Mouse (Mus musculus): ENCODE results near the gene Mcu.
A peak's percentile ranks its signal among the peaks of the same experiment; 100 is the strongest.

Gene Mcu

DNA sequence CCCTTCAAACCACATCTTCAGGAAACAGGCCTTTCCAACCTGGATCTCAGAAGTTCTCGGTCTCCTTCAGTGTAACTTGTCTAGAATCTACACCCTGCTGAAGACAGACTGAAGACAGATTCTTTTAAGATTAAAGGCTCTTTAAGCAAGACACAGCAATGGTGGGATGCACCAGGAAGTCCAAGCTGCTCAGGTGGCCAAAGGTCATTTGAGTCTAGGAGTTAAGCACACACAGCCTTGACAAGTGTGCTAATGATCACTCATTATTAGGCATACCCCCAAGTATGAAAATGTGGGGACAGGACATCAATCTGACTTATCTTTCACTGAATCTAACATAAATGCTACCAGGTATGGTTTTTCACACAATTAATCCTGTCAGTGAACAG is 47.0 kb downstream of the Mcu start:
- no peak for DNase-seq (ENCODE audit: low spot score)

DNA sequence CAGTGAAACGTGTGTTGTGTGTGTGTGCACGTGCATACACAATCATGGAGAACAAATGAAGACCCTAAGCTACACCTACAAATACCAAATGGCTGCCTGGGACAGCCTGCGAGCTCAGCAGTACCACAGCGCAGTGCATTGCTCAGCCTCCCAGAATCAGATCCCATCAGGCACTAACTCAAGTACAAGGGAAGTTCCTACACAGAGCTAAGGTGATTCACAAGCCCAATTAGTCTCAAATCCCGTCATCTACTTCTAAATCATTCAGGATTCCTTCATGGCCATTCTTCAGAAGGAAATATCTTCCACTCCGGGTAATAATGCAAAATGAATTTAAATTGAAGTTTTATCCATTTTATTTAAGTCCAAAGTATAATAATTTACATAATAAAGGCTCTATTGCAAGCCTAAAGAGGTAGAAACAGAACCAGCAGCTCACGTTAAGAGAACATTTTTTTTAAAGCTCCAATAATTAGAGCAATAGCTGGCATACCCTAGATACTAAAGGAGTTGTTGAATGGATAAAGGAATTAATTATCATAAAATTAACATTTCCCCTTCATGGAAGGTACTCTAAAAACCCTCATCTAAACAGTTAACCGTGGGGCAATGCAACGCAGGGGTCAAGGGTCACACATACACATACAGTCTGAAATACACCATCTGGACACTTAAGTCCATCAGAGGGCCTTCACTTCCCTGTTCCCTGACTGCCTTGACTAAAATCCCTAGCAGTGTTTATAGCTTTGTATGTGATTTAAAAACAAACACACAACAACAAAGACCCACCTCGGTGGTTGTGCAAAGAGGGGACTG is 47.6 kb downstream of the Mcu start:
- DNase-seq (ENCODE audit: low spot score) = no peak

DNA sequence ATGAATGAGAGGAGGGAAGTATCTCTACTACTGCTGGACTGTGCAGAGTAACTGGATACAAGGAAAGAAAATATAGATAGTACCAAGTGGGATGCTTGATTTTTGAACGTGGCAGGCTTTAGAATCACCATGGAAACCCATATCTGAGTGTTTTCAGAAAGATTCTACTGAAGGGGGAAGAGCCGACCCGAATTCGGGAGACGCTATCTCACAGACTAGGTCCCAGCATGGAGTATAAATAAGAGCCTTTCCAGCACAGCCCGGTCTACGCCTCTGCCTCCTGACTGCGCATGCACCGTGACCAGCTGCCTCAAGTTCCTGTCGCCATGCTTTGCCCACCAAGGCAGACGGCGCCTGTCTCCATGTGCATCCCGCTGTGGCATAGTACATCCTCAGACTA is 49.5 kb downstream of the Mcu start:
- DNase-seq (ENCODE audit: low spot score) = no peak

DNA sequence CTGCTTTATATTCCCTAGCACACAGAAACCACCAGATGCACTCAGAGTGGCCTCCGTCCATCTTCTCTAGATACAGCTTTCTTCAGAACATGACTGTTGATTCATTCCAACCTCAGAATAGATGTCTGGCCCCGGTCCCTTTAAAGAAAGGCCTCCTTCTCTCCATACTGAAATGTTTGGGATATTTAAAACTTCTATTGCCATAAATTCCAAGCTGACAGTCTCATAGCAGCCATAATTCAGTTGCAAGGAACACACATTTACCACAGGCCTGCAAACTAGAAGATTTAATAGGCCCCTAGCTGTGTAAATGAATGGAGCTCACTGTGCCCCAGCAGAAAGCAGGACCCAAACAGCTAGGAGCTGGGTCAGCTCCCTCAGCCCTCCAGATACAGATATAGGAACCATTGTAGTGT is 50.5 kb downstream of the Mcu start:
- DNase-seq (ENCODE audit: low spot score) = no peak

DNA sequence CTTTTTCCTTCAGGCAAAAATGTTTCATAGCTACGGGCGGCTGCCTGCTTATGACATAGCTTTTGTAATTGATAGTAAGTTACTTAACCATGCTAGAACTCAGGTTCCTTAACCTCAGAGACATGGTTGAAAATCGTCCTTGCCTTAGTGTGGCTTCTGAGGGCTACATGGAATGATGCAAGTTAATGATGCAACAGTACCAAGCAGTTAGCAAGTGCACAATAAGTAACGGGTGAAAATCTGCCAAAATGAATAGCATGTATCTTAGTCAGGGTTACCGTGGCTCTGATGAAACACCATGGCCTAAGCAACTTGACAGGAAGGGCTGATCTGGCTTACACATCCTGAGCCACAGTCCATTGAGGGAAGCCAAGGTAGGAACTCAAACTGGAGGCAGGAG is 51.9 kb downstream of the Mcu start:
- DNase-seq (ENCODE audit: low spot score) = no peak

DNA sequence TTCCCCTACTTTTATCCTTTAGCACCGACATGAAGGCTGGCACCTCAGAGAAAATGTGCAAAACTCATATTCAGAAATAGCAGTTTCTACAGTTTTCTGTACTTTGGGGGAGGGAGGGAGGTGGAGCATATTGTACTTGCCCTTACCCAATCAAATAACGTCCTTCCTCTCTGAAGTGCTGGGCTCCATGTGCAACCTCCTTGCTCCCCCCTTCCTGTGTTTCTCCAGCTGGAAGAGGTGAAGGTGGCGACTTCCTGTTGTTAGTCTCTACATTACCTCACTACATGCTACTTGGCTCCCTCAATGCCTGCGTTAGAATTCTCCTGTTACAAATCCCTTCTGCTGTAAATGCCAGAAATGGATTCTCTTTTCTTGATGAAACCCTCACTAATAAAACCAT is 54.0 kb downstream of the Mcu start:
- DNase-seq (ENCODE audit: low spot score) = no peak

DNA sequence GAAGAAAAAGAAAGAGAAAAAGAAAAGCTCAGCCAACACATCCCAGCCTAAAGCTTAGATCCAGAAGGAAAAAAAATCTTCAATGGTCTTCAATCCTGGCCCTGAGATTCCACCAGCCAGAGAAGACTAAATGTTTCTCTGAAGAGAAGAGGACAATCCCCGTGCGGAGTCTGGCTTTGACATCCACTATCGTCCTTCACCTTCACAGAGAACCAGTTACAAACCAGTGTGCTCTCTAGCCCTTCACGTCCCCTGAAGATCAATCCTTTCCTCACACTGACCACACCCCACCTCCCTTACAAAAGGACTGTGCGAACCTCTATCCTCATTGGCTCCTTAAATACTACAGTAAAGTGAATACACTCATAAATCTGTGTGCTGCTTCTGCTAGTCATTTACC is 56.4 kb downstream of the Mcu start:
- no peak for DNase-seq (ENCODE audit: low spot score)

DNA sequence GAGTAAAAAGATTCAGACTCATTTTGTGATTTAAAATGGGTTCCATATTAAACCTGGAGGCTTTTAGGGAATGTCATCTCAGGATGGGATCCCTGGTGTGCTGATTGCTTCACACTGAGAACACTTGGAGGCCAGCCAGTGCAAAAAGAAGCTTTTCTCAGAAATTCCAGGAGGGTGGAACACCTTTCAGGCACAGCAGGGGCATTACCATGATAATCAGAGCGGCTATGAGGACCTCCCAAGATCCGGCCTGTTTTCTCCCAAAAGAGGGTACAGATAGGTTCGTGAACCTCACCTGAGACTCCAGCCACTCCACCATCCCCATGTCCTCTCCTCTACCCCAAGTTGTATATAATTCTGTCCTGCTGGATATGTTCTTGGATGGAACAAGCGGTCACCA is 57.9 kb downstream of the Mcu start:
- no peak for DNase-seq (ENCODE audit: low spot score)

DNA sequence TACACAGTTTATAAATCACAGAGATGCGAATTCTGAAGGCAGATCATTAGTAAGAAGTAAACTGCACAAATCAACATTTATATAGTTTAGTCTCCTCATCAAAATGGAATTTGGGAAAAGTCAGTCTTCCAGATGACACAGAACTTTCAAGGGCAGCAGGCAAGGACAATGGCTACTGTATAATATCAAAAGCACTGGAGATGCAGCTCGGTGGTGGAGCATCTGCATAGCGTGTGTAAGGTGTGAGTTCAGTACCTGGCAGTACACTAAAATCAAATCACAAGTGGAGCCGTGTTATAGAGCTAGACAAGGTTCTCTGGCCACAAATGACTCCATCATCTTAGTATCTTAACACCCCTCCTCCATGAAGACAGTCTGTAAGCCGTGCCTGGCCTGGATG is 58.3 kb downstream of the Mcu start:
- no peak for DNase-seq (ENCODE audit: low spot score)

DNA sequence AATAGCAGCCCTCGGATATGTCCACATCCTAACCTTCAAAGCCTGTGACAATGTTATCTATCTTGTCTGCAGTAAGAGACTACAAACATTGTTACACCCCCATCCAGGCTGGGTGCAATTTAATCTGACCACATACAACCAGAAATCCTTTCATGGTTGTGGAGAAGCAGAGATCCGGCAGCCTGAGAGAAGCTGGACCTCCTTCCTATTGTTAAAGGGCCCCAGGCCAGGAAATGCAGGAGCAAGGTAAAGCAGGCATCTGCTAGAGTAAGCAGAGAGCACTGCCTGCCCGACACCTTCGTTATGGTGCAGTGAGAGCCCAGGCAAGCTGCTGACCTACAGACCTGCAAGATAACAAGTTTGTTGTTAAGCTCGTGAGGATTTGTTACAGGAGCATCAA is 60.0 kb downstream of the Mcu start:
- DNase-seq (ENCODE audit: low spot score) = no peak

DNA sequence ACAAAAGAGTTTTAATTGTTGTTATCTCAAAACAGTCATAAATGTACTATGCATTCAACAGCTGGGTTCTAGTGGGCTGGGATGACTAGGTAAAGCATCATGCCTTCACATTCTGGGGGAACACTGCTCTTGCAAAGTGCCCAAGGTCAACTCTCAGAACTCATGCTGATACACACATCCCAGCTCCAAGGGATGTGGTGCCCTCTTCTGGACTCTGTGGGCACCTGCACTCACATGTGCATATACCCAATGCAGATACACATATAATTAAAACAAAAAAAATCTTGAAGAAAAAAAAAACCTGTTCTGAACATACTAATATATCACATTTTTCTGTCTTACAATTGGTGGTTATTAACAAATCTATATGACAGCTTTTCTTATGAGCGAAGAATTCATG is 62.2 kb downstream of the Mcu start:
- DNase-seq (ENCODE audit: low spot score) = no peak

DNA sequence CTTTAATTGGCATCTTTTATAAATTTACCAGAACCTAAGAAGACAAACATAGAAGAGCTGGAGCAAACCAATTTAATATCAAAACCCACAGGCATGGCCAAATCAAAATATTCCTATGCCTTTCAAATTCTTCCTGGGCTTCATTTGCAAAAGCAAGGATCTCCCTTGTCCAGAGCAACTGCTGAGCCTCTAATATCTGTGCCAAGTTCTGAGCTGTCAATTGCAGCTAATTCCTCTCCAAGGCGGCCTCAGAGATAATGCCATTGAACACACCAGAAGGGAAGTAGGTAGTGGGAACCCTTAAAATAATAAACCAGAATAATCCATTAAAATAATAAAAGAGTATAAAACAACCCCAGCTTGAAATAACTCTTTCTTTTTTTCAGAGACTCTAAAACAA is 64.0 kb downstream of the Mcu start:
- DNase-seq (ENCODE audit: low spot score) = no peak

DNA sequence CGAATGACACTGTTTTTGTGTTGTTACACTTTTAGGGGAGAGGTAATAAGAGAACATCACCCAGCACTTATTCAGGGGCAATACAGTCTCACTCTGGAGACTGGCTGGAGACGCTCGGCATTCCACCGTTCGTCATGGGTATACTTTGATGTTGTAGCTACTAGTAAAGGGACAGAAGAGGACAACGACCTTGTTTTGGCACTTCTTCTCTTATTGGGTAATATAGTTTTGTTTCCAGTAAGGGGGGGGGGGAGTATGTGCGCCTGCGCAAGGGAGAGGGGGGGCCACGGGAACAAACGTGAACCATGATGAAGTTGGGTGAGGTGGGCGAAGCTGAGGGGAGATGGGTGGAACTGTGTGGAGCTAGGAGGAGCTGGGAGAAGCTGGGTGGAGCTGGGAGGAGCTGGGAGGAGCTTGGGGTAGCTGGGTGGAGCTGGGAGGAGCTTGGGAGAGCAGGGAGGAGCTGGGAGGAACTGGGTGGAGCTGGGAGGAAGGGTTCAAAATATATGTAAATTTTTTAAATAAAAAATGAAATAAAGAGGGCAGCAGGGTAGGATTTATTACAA is 67.6 kb downstream of the Mcu start:
- no peak for DNase-seq (ENCODE audit: low spot score)

DNA sequence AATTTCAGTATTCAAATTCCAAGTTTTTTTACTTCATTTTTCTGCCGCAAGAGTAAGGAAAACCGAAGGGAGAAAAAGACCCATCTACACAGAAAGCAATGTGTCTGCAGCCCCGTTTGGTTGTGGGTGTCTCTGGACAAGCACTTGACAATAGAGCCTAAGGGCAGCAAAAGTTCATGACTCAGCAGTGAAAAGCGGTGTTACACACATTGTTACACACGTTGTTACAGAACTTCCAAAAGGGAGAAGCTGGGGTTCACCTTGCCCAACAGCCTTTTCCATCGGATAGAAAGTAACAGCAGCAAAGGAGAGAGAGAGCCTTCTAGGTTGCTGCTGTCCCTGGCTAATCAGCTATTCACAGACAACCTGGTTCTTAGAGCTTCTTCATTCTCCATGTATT is 68.3 kb downstream of the Mcu start:
- no peak for DNase-seq (ENCODE audit: low spot score)

DNA sequence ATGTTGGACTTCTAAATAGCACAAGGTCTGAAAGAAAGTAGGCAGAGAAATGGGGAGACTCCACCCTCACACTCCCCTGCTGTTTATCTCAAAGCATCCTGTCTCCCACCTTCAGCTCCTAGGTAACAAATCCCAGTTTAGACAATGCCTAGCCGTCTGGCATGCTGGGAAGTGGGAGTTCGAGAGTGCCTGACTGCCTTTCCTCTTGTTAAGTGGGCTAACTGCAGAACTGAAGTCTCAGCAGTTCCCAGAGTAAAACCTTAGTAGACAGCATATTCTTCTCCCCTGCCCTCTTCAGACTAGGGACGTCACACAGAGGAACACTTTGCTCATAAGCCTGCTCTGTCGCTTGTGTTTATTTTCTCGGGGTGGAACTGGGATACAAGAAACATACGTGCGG is 69.1 kb downstream of the Mcu start:
- no peak for DNase-seq (ENCODE audit: low spot score)

DNA sequence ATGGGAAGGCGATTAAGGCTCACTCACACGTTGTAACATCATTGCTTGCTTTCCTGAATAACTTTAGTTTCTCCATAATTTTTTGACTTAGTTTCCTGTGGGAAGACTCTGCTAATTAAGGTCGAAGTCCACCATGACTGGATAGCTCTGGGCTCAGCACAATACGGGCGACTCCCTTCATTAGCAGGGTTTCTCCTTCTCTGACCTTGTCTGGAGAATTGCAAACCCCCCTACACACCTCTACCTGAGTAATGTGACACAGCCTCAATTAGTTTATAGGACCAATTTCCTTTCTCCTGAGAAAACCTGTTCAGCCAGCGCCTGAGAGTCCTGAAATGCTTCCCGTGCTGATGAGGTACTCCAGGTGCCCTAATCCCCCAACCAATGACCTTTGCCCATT is 71.3 kb downstream of the Mcu start:
- no peak for DNase-seq (ENCODE audit: low spot score)

DNA sequence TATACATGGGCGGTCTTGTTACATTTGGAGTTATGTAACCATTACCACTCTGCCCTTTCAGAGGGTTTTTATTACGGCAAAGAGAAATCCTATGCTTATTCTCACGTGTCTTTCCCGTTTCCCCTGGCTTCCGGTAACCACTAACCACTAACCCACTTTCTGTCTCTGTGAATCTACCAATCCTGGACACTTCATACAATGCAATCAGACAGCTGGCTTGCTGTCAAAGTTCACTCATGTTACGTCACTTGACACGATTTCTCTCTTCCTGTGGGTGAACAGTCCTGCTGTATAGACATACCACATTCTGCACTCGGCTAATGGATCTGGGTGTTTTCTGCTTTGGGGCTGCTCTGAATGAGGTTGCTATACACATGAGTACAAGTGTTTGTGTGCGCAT is 73.1 kb downstream of the Mcu start:
- no peak for DNase-seq (ENCODE audit: low spot score)

DNA sequence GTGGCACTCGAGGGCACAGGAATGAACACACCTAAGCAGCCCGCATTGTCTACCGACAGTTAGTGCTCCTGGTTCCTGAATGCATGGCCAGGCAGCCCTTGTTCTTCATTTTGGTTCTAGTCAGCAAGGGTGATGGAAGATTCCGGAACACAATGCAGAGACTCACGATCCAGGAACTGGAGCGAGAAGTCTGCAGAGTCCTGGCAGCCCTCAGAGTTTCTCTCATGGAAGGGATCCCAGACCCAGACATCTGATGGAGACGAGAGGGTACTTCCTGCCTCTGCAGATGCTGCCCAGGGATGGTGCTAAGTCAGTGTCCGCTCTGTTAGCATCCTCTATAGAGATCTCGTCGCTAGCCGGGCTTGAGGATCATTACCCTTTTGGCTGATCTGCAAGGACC is 75.0 kb downstream of the Mcu start:
- DNase-seq (ENCODE audit: low spot score) = no peak

DNA sequence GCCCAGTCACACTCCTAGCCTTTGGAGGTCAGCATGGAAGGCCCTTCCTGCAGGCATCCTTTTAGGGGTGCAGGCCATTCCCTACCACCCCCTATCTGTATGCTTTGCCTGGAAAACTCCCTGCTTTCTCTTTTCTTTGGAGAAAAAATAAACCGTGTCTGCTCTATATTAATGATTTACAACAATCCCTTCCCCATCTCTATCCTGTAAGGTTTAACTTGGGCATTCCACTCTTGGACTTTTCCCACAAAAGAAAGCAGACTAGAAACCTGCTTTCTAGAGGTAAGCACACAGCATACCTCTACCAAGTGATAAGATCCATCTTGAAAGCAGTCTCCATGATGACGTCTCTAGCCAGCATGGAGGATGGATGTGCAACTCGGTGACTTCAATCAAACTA is 75.9 kb downstream of the Mcu start:
- DNase-seq (ENCODE audit: low spot score) = no peak

DNA sequence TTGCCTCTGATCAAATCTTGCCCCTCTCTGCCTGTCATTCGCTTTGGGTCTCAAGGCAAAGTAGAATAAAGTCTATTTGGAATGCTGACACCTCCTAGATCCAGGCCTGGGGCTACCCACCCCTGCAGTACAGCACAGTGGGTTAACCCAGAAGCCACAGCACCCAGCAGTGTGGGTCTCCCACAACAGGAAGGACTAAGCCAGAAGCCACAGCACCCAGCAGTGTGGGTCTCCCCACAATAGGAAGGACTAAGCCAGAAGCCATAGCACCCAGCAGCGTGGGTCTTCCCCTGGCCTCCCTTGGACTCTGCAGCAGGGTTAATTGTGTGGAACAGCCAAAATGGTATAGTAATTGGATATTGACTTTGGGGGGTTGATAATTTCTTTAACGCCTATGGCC is 76.4 kb downstream of the Mcu start:
- DNase-seq (ENCODE audit: low spot score) = no peak

DNA sequence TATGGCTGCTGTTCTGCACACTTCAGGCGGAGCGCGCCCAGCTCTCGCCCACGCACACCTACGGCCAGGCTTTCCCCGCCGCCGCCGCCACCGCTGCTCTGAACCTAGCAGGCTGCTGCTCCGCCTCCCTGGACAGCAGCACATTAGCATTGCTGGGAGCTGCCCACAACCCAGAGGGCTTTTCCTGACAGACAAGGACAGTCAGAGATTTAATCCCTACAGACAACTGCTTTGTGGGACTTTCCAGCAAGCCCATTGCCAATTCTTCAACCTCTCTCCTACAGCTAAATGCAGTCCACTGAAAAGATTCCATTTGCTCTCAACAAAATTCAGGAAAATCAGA is 77.0 kb downstream of the Mcu start:
- peak; percentile 42 for DNase-seq (ENCODE audit: low spot score)

DNA sequence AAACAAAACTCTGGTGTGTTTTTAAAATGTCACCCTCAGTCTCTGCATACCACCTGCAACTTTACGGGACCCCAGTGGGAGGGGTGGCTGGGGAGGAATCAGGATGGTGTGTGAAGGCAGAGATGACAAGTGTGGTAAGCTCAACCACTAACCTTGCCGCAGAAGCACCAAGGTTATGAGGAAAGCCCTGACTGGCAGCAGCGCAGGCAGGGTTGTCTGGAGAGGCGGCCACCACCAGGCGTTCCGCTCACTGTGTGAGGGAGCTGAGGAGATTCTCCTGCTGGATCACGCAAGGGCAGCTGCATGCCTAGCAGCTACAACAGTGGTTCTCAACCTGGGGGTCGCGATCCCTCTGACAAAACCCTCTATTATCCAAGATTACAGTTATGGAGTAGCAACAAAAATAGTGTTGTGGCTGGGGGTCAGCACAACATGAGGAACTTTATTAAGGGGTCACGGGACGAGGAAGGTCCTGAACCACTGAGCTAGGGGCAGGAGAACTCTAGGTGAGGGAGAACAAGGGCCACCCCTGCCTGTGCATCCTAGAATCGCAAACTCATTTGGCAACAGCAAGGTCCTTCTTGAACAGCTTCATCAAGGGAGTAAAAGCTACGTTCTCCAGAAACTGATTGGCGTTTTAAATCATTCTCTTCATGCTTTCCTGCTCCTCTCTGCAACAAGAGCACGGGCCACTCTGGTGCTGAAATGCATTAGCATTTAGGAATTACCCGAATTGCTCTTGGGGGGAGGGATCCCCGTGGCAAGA is 77.5 kb downstream of the Mcu start:
- no peak for DNase-seq (ENCODE audit: low spot score)

DNA sequence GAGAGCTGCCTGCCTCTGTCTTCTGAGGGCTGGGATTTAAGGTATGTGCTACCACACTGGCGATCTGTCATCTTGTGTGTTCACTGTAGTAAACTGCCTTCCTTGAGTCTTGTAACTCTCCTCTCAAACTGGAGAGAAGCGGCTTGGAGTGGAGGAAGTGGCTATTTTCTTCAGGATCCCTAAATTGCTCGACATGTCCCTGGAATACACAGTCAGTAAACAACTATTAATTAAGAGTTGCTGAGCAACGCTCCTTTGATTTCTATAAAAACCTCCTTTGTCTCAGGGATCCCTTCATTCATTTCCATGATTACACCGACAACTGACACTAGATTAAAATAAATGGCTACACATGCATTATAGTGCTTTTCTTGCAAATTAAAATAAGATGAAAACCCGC is 78.4 kb downstream of the Mcu start:
- DNase-seq (ENCODE audit: low spot score) = no peak

DNA sequence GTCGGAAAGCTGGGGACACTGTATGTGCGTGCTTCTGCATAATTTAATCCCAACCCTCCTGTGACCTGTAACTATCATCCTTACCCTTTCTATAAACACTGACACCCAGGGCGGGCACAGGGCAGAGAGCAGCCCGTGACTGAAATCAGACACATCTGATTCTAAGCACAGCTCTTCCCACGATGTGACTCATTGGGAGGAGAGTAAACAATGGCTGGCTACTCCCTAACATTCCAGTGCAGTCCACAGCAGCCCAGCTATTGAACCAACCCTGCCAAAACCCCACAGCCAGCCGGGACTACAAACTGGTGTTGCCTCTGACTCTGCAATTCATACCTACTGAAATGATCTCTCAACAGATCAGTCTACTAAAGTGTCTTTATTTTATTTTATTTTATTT is 78.9 kb downstream of the Mcu start:
- DNase-seq (ENCODE audit: low spot score) = no peak

Measured in layer of hippocampus, adult 11-12 months (tissue).